Mouse (Mus musculus) MEL (cell line): ENCODE data around the gene Pcgf5.

Experiments
- CTCF ChIP-seq, 3 experiments: IDR thresholded peaks in 2 of 3; conservative IDR thresholded peaks in 1 of 3; 2 replicates each; pipeline ENCODE4 v1.5.1; 2011 to 2012; ENCODE audit warnings: low read length in 3 of 3, low read depth in 2 of 3, mild to moderate bottlenecking in 2 of 3, improper control_type of control experiment in 1 of 3, inconsistent platforms in 1 of 3, mixed read lengths in 1 of 3, moderate library complexity in 1 of 3; ENCODE audit not compliant: control insufficient read depth in 1 of 3, insufficient read depth in 1 of 3, poor library complexity in 1 of 3, severe bottlenecking in 1 of 3
- EP300 ChIP-seq, 2 experiments: IDR thresholded peaks; 2 replicates each; pipeline ENCODE4 v1.6.1; 2011; ENCODE audit warnings: improper control_type of control experiment in 2 of 2, low read length in 2 of 2, low read depth in 1 of 2, mild to moderate bottlenecking in 1 of 2
- HCFC1 ChIP-seq: IDR thresholded peaks from 2 replicates; pipeline ENCODE4 v1.6.1; 2012; ENCODE audit warnings: low read depth, mild to moderate bottlenecking, inconsistent platforms, low read length, improper control_type of control experiment, moderate library complexity
- POLR2AphosphoS5 ChIP-seq: IDR thresholded peaks from 2 replicates; pipeline ENCODE4 v1.6.1; 2012; ENCODE audit warnings: low read depth, borderline replicate concordance, mild to moderate bottlenecking, inconsistent platforms, low read length, moderate library complexity, mixed read lengths
- TBP ChIP-seq: IDR thresholded peaks from 2 replicates; pipeline ENCODE4 v1.8.0; 2011; ENCODE audit warnings: low read depth, low read length, improper control_type of control experiment
- USF1 ChIP-seq: IDR thresholded peaks from 2 replicates; pipeline ENCODE4 v1.6.1; 2014; ENCODE audit warnings: low read depth, mild to moderate bottlenecking, inconsistent platforms, low read length, improper control_type of control experiment, moderate library complexity

DNA sequence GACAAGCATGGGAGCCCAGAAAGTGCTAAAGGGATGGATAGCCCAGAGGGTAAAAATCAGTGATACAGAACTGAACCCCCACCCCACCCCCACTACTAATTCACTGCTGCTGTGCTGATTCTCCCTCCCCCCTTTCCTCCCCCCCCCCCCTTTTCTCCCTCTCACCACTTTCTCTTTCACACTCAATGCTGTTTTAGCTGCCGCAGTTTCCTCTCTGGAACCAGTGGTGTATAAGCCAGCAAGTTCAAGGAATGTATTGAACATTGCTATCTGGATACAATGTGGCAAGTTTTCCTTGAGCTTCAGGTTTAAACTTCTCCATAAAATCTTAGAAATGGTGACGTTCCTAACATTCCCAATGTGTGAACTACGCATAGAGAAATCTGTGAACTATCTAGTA, 34.8 kb downstream of the Pcgf5 start:
- TF ChIP-seq EP300 (IDR thresholded peaks at IDR 0.05; ENCODE audit: low read depth in 1 of 2, low read length in 2 of 2) (no peak), CTCF (IDR thresholded peaks at IDR 0.05 in 2 of 3, conservative IDR thresholded peaks at IDR 0.05 in 1 of 3; ENCODE audit: control insufficient read depth in 1 of 3, insufficient read depth in 1 of 3, low read depth in 2 of 3, low read length in 3 of 3, poor library complexity in 1 of 3, severe bottlenecking in 1 of 3) (no peak), HCFC1 (no peak), TBP (no peak), USF1 (no peak), POLR2AphosphoS5 (no peak)
